Mouse (Mus musculus) bone marrow, adult 2 months (tissue): ENCODE measurements around the gene Nqo1.

Experiments used
- CTCF ChIP-seq: fragments of 200-500 bp; IDR thresholded peaks from 2 replicates; pipeline ENCODE4 v1.5.1; 2011; ENCODE audit warnings: low read length, control low read depth; ENCODE audit not compliant: control insufficient read depth, insufficient read depth
- POLR2A ChIP-seq: fragments of 200-500 bp; IDR thresholded peaks from 2 replicates; pipeline ENCODE4 v1.6.1; 2011; ENCODE audit warnings: low read depth, mild to moderate bottlenecking, control low read depth, low read length, borderline replicate concordance; ENCODE audit not compliant: control insufficient read depth

- no peak for TF ChIP-seq CTCF
- no peak for TF ChIP-seq POLR2A
Observed at GRCm38 (mm10) chr8:107386171-107386570, 16.8 kb downstream of the Nqo1 start.
